Mouse (Mus musculus) adrenal gland, postnatal 25 days (tissue): ENCODE data around the gene Tas1r3. TPM values are rescaled to one million over a fixed set of nuclear protein-coding genes. Genes with fewer than 3 reads are reported as not detected.
A peak's percentile ranks its signal among the peaks of the same experiment; 100 is the strongest.

Source experiments
- DNase-seq: peaks from one replicate; pipeline ENCODE4 v3.0.0; 2021; ENCODE audit warnings: mixed read lengths
- total RNA-seq: library from RNA; stranded (reverse); gene quantifications from 2 replicates; pipeline ENCODE4 v1.2.3, GENCODE M21; 2021

The Tas1r3 gene
- total RNA-seq, 1 experiment from 2014 or later = 0.55 TPM

- no peak for DNase-seq
These were observed 22.8 kb downstream of the Tas1r3 start for GRCm38 (mm10) chr4:155840076-155841002.

GRCm38 (mm10) chr4:155839483-155839910 is 23.7 kb downstream of the Tas1r3 start, which contains the start of gene Mxra8:
Gene Mxra8 (plus strand): TSS chr4:155839680.
- DNase-seq = peak; percentile 78

- DNase-seq = no peak
These were observed 24.7 kb downstream of the Tas1r3 start for GRCm38 (mm10) chr4:155838187-155839153.

GRCm38 (mm10) chr4:155837404-155838010 is 25.7 kb downstream of the Tas1r3 start:
- DNase-seq = no peak

GRCm38 (mm10) chr4:155833836-155834235 is 29.3 kb downstream of the Tas1r3 start:
- peak; percentile 80 for DNase-seq

- no peak for DNase-seq
These were observed 29.9 kb downstream of the Tas1r3 start for GRCm38 (mm10) chr4:155833234-155833633.

- DNase-seq = no peak
These were observed 30.8 kb downstream of the Tas1r3 start for GRCm38 (mm10) chr4:155832321-155832720.

- DNase-seq = peak; percentile 39
These were observed 31.3 kb downstream of the Tas1r3 start for GRCm38 (mm10) chr4:155831831-155832230.

- peak; percentile 94 for DNase-seq
These were observed 31.9 kb downstream of the Tas1r3 start, which contains the start of gene Aurkaip1 for GRCm38 (mm10) chr4:155831205-155831766. Gene Aurkaip1 (plus strand): TSS chr4:155831272.

- DNase-seq = no peak
These were observed 32.6 kb downstream of the Tas1r3 start for GRCm38 (mm10) chr4:155830596-155830995.

- DNase-seq = no peak
These were observed 33.3 kb downstream of the Tas1r3 start for GRCm38 (mm10) chr4:155829866-155830265.

- DNase-seq = no peak
These were observed 39.7 kb downstream of the Tas1r3 start for GRCm38 (mm10) chr4:155823443-155823842.

- DNase-seq = no peak
These were observed 42.1 kb downstream of the Tas1r3 start for GRCm38 (mm10) chr4:155821025-155821424.

- no peak for DNase-seq
These were observed 45.6 kb downstream of the Tas1r3 start for GRCm38 (mm10) chr4:155817533-155817932.

GRCm38 (mm10) chr4:155812665-155813181 is 50.4 kb downstream of the Tas1r3 start:
- DNase-seq = peak; percentile 31

- peak; percentile 94 for DNase-seq
These were observed 51.1 kb downstream of the Tas1r3 start, which contains the start of gene Ccnl2 for GRCm38 (mm10) chr4:155811929-155812664. Gene Ccnl2 (plus strand): TSS chr4:155812489.
